Mouse (Mus musculus) ES-Bruce4 (cell line): ENCODE measurements around the gene Doc2b.

ENCODE experiments used
- CTCF ChIP-seq: IDR thresholded peaks from one replicate; pipeline ENCODE4 v1.8.1; 2011; ENCODE audit warnings: low read depth, low read length
- POLR2A ChIP-seq: IDR thresholded peaks from one replicate; pipeline ENCODE4 v1.8.1; 2011; ENCODE audit warnings: low read length; ENCODE audit not compliant: insufficient read depth

- no peak for TF ChIP-seq POLR2A
- TF ChIP-seq CTCF = no peak
Observed at GRCm38 (mm10) chr11:75722339-75722738, 73.5 kb downstream of the Doc2b start.
